Mouse (Mus musculus) urinary bladder, postnatal 4 days (tissue): Measurements from ENCODE around the gene Nav2.

Experiments
- DNase-seq, 2 experiments: peaks; one replicate each; pipeline ENCODE4 v3.0.0; 2021 to 2022; ENCODE audit warnings: low spot score in 2 of 2

Gene Nav2

DNA sequence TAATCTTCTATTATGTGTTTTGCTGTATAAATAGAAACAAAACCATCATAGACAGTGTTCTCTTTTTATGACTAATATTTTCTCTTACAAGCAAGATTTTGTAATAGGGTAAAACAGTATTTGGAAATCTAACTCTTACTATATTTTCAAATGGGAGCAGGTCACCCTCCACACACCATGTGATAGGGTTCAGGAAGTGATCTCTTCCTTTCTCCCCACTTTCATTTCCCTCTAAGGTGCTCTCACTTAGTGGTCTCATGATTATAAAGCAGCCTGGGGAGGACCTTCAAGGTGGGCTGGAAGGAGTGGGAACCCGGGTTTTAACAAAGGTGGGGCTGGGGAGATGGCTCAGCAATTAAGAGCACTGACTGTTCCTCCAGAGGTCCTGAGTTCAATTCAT, 487.7 kb downstream of the Nav2 start:
- no peak for DNase-seq

DNA sequence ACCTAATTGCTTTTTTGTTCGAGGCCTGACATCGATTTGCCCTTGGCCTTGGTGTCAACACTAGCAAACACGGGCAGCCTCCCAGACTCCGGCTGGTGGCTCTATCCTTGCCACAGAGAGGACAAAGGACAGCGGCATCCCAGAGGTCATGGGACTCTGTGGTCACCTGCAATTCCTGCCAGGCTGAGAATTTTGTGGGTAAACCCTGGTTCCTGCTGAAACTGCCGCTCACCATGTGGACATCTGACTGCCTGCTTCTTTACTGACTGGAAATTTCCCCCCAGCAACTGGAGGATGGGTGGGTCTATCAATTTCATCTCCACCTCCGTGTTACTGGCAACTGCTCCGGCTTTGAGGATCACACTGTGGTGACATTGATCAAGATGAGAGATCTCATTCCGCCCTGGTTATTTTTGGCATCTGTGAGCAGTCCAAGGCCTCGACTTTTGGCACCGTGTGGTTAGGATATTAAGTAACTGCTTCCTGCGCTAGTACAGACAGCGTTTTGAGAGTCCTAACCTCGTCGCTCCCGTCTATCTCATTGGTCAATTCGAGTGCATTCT, 489.0 kb downstream of the Nav2 start:
- DNase-seq = no peak

GRCm38 (mm10) chr7:49398020-49398516, 489.6 kb downstream of the Nav2 start:
- no peak for DNase-seq

DNA sequence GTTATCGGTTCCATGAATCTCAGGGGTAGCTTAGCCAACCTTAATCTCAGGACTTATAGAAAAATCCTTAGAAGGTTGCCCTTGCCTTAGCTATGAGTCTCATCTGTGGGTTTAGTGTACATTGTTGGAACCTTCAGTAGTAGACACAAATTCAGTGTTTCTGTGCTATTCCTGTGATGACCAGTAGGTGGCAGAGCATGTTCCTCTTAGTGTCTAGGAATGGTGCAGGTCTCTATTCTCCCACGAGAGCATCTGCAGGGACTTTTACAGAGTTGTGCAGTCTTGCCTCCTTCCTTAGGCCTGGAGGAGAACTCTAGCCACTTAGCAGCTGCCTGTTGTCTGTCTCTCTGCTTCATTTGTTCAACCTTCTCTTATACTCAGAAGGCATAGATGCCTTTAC, 490.8 kb downstream of the Nav2 start:
- DNase-seq = no peak

DNA sequence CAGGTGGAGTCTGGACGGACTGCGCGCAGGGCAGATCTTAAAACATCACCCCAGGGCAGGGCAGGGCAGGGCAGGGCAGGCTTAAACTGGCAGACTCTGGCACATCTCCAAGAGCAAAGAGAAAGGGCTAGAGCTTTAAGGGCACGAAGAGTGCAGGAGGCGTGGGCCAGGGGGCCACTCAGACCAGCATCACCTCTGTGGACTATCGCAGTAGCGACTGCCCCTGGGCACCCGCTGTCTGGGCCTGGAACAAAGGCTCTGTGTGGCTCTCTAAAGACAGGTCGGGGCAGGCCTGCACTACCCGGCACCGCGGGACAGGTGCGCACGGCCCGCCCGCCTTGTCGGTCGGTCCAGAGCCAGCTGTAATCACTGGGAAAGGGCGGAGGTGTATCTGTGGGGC, 491.9 kb downstream of the Nav2 start:
- DNase-seq = peak in 1 of 2 experiments; percentile 30

- no peak for DNase-seq
These were observed 494.0 kb downstream of the Nav2 start for GRCm38 (mm10) chr7:49402526-49402925.

- no peak for DNase-seq
These were observed 499.2 kb downstream of the Nav2 start for GRCm38 (mm10) chr7:49407688-49408087.

GRCm38 (mm10) chr7:49408625-49409024, 500.1 kb downstream of the Nav2 start:
- no peak for DNase-seq

GRCm38 (mm10) chr7:49409265-49409664, 500.7 kb downstream of the Nav2 start:
- no peak for DNase-seq

DNA sequence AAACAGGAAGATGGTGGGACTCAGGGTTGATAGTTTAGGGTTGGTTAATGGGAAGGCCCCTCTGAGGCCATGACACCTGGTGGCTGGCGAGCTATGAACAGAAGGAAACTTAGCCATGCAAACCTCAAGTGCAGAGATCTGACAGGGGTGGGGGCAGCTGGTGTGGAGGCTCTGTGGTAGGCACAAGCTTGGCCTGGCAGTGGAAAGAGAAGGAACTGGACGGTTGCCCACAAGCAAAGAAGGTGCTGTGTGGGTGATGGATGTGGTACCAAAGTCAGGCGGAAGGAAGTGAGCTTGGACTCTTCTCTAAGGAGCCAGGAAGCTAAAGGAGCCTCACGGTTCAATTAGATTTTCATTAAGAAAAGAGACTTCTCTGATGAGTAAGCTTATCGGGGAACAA, 501.7 kb downstream of the Nav2 start:
- DNase-seq = no peak

GRCm38 (mm10) chr7:49410892-49411291, 502.4 kb downstream of the Nav2 start:
- no peak for DNase-seq

DNA sequence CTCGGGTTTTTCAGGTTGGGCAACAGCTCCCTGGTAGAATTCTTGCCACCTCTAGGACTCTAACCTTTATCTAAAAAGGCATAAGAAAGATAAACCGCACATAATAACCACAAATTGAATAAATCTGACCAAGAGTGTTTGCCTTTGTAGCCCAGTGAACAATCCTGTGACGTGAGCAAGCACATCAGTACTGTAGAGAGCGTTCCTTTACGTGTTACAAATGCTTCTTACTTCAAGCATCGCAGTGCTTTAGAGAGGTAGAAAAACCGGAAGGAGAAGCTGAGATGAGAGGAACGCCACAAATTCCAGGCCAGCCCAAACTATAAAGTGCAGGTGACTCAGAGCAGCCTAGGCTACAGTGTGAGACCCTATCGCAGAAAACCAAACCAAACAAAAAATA, 503.3 kb downstream of the Nav2 start:
- no peak for DNase-seq

DNA sequence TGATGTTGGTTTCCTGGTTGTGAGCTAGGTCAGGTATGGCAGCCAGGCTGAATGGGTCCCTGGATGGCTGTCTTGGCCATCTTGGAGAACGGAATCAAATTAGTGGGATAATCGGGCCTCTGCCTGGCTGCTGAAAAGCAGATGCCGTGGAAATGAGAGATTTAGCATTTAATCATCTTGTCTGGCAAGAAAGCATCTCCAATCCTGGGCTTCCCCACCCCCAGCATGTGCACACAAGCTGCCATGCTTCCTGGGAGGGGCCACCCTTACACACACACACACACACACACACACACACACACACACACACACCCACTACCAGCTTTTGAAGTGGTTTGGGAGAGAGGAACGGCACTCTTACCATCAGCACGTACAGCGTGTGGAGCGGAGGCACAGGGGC, 506.6 kb downstream of the Nav2 start:
- no peak for DNase-seq

DNA sequence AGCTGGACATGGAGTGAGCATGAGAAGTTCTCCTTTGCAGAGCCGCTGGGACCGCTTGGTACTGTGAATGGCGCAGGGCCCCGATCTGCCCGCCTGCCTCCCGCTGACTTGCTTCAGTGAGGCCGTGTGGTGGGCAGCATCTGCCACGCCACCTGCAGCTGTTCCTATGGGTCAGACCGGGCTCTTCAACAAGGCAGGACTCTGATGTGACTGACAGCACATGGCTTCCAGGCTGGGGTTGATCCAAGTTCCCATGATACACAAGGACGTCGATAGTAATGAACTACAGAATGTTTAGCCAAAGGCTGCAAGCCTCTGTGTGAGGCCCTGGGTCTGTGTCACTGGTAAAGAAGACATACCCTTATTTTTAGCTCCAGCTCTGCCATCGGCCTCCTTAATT, 507.2 kb downstream of the Nav2 start:
- DNase-seq = no peak

DNA sequence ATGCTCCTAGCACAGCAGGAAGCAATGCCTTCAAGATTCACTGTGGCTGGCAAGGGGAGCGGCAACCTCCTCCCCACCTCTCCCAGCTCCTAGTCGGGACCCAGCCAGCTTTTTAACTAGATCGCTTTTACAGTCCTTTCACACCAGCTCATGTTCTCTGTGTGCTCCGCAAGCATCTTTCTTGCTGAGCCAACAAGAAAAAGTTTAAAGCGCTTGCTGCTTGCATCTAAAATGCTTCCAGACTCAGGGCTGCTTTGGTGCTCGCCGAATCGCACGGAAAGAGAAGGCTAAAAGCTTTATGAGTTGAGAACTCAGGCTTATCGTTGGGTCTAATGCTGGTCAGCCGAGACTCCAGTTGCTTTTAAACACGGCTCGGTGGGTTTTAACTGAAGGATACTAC, 510.3 kb downstream of the Nav2 start:
- DNase-seq = no peak

GRCm38 (mm10) chr7:49420139-49420802, 511.8 kb downstream of the Nav2 start:
- DNase-seq = no peak

DNA sequence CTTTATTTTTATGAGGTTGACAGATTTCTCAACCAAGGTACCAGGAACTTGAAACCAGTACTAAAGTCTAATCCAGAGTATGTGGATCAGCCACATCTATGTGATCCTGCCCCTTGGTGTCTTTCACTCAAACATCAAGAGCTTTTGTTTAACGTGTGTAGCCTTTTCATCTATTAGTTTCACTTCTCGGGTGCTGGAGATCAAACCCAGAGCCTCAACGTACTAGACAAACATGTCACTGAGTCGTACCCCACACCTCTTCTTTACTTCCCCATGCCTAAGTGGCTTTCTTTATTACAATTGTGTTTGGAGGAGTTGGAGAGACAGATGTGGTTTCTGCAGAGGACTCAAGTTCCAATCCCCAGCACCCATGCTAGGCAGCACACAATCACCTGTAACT, 512.7 kb downstream of the Nav2 start:
- no peak for DNase-seq

GRCm38 (mm10) chr7:49423943-49424342, 515.4 kb downstream of the Nav2 start:
- DNase-seq = no peak

DNA sequence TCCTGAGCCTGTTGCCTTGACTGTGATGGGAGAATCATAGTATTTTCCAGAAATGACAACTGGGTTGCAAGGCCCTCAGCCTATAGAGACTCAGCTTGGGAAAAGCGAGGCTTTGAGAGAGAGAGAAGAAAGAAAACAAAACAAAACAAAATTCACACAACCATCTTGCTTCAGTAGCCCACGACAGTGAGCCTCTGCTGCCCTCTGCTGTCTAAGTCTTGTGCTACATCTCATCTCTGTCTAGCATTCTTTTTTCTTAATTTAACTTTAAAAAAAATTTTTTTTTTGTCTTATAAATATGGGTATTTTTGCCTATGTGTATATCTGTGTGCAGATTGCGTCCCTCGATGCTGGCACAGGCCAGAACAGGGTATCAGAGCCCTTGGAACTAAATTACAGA, 517.5 kb downstream of the Nav2 start:
- no peak for DNase-seq

DNA sequence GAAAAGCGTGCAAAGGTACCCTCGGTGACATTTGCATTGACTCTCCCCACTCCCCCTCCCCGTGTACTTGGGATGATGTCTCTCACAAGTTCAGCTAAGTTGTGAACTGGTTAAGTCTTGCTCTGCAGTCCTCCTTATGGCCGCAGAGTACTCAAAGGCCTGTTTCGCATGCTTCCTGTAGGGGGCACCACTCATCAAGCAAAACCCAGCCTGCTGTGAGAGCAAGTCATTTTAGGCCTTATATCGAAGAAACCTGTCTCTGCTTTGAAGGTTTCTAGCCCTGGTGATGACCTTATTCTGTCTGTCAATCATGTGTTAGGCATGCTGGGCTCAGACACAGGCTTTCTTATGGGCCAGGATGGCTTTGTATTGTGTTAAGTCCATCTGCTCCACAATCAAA, 519.3 kb downstream of the Nav2 start:
- no peak for DNase-seq

GRCm38 (mm10) chr7:49428947-49429346, 520.4 kb downstream of the Nav2 start:
- DNase-seq = no peak

DNA sequence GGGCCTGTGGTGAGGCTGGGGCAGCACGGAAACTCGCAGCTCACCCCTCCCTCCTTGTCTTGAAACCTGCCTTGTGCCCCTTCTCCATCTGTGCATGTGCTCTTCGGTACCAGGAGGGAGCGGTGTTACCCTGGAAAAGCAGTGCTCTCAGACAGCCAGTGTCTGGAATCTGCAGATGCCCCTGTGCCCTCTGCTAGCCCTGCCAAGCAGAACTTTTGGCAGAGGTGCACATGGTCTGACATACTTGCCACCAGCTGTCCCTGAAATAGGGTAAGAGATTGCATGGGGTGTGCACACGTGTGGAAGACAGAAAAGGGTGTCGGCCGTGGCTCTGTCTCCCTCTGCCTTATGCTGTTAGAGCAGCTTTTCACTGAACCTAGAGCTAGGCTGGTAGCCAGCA, 522.3 kb downstream of the Nav2 start:
- no peak for DNase-seq

GRCm38 (mm10) chr7:49433945-49434344, 525.4 kb downstream of the Nav2 start:
- no peak for DNase-seq

DNA sequence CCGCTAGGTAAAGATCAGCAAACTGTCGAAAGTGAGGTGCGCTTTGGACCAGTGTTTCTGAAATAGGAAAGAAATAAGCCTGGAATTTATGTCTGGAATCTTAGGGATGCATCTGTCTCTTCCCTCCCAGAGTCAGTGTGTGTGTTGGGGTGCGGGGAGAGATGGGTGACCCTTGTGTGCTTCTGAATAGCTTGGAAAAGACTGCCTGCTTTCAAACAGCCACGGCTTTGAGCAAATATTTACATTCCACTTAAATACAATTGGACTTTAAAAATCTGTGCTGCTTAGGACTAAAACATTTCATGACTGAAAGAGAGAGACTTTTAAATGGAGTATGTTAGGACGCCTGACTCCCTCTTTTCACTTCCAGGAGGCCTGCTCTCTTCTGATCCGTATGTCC, 528.0 kb downstream of the Nav2 start:
- no peak for DNase-seq
